Mouse (Mus musculus) right cerebral cortex, postnatal 25 days (tissue): ENCODE measurements at regions not wholly inside any gene's neighbourhood (a gene's known extent, or its start where the extent isn't known, plus 50 kb on each side); places are given as distances from the start of the nearest gene placed in this dataset.

ENCODE experiments used
- DNase-seq: peaks from one replicate; pipeline ENCODE4 v3.0.0; 2022

DNA sequence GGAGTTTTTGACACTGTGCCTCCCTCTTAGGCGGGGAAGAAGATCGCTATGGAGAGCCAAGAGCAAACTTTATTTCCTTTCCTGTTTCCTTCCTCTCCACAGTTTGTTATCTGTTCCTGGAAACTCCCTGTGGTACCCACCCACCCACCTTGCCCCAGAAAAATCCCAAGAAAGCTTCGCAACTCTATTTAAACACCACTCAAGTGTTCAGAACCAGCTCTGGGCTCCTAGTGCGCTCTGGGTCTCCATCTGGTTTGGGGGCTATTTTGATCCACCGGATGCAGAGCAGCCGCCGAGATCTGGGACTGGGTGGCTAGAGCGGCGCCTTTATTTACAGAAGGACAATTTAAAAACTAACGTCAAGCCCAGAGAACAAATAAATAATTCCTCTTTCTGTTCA is 158.6 kb downstream of the Trim29 start:
- no peak for DNase-seq

DNA sequence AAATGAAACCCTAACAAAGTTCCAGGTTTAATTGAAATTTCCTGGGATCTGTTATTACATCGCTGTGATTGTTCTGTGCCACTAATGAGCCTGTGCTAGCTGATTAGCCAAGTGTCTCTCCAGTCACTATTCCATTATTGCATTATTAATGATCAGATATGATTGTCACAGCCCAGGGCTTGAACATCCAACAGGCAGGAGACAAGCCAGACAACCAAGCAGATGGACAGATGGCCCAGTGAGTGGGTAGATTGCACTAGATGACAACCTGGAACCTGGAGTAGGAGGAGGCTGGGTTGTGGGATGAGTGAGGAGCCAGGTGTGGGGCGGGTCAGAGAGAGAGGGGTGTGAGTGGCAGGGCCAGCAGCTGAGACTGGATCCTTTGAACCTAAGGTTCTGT is 161.6 kb downstream of the Trim29 start:
- DNase-seq = no peak

DNA sequence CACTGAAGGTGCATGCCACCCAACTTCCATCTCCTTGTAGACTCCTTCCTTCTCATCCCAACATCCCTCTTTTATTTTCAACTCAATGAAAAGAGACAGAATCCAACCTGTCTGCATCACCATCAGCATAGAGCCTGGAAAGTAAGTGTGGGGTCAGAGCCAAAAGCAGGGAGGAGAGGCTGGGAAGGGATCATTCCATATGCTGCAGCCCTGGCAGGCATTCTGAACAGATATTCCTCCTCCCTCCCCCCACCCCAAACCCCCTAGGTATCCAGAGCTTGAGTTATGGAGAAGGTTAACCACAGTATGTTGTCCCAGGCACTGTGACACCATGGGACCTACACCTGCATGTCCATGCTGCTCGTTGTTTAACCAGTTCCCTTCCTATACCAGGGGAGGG is 162.5 kb downstream of the Trim29 start:
- no peak for DNase-seq

DNA sequence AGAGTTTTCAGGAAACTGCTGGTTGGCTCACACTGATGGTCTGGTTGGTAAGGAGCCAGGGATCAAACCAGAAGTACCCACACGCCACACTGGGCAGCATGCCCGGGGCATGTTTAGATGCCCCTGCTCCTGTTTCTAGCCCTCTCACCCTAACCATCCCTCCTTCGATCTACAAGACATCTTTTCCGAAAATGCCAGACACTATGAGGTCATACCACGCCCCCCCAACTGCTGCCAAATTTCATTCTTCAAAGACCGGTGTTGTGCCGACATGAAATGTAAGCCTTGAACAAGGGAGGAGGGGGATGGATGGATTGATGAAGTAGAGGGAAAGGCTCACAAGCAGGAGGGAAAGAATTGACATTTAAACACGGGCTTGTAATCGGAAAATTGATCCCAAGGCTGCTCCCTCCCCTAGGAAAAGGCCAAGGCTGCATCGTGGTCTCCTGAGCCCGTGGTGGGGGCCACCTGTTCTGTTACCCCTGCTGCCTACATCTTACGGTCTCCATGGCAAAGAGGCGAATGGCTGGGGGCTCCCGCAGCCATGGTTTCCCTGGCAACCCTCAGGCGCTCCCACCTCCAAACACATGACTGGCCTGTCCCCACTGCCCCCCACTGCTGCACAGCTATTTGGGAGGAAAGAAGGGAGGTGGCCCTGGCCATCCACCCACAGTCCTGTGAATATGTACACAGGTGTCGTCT is 163.1 kb downstream of the Trim29 start:
- peak; percentile 35 for DNase-seq

DNA sequence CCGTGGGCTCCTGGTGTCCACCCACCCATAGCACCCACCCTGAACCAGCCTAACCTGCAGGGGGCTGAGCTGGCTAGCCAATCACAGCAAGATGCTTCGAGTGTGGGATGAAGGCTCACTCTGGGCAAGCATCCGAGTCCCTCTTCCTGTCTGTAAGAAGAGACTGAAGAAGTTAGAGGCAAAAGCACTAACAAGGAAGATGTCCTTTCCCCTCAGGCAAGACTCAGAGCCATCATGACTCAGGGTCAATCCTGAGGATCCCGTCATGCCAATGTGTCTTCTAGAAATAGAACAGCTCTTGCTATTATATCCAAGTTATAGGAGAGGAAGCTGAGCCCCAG is 163.6 kb downstream of the Trim29 start:
- no peak for DNase-seq

DNA sequence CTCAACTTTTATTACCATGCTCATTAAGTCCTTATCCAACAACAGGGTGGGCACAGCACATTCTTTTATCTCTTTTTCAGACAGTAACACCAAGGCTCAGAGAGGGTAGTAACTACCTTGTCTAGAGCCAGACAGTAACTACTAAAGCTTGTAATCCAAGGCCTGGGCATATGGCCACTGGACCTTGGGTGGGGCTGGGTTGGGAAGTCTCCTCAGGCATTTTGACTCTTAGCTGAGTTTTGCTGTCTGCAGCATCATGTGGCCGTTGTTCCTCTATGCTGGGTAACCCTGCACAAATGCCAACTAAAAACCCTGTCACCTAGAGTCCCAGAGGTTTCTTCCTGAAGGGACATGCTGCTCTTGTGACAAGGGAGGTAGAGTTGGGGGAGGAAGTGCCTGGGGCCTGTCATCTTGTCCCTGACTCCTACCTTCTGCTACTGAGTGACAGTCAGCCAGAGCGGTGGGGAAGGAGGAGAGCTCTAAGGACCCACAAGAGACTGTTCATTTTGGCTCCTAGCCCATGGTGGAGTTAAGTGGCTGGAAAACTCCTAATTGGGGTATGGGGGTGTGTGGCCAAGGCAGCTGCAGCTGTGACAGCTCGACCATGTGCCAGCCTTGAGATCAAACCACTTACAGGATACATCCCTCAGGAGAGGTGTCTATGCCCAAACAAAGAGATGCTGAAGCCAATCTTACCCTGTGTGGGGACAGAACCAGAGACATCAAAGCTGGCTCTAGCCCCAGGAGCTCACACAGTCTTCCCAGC is 170.4 kb downstream of the Trim29 start:
- no peak for DNase-seq

DNA sequence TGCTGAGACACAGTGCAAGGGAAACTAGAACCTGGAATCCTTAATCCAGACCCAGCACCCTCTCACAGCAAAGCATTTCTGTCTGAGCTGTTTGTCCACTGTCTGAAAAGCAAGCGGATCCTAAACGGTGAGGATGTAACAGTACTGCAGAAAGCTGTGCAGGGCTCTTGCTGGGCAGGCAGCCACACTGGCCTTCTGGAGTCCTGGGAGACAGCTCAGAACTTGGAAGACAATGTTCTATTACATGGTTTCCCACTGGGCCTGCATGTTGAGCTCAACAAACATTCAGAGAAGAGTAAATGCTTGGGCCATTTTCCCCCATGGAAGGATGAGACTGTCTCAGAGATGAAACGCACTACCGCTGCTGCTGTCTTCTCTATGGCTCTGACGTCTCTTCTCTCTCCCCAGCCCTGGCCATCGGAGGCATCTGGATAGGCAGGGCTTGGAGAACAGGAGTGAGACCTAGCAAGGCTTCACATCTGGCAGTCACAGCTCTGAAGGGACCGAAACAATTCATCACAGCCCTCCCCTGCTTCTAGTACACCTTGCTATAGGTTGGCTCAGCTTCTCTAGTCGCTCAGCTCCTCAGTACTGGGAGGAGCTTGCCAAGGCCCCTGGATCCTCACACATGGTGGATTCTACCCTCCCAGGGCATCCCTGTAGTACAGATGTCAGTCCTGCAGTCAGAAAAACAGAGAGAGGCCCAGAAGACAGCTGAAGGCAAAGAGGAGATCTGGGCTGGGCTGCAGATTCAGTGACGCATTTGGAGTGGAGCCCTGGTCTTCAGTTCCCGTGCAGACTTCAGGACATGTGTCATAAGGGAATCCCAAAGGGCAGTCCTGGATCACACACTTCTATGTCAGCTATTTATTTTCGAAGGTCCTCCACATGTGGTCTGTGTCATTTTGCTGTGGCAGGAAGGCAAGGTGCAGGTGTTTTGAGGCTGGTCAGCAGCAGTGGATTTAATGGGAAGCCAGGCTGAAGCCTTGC is 171.7 kb downstream of the Trim29 start:
- peak; percentile 47 for DNase-seq

DNA sequence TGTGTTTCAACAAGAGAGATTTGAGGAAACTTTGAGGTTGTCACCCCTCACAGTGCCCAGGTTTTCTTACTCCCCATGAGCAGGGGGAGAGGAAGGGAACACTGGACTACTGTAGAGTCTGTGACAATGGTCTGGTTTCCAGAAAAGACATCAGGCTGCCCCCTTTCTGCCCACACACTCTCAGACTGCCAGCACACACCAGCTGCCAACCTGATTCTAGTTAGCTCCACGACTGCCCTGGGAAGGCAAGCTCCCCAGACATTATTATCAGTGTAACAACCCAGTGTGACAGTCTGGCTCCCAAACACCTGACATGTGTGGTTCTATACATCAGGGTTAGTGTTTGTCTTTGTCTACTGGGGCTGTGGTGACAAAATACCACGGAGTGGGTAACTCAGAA is 172.5 kb downstream of the Trim29 start:
- DNase-seq = no peak

DNA sequence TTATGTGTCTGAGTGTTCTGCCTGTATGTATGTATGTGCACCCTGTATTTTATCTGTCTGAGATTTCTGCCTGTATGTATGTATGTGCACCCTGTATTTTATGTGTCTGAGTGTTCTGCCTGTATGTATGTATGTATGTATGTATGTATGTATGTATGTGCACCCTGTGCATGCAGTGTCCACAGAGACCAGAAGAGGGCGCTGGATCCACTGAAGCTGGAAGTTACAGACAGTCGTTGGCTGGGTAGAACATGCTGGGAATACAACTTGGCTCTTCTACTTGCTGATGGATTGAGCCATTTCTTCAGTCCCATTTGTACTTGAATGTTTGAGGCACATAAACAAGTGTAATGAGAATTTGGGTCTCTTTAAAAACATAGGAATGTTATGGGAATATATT is 173.3 kb downstream of the Trim29 start:
- no peak for DNase-seq

DNA sequence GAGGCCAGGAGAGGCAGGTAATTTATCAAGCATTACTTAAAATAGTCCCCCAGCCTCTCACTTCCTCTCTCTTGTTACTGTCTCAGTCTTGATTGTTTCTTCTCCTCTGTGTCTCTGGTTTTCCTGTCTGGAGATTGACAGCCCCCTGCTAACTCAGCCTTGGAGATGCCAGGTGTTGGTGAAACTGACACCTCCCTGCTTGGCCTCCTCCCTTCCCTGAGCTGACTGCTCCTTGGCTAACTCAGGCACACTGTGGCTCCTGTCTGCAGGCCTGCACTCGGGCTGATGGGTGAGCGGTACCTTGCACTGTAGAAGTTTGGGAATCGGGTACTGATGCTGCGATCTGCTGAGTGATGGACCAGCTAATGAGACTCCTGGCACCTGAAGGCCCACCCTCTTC is 176.1 kb downstream of the Trim29 start:
- DNase-seq = no peak

DNA sequence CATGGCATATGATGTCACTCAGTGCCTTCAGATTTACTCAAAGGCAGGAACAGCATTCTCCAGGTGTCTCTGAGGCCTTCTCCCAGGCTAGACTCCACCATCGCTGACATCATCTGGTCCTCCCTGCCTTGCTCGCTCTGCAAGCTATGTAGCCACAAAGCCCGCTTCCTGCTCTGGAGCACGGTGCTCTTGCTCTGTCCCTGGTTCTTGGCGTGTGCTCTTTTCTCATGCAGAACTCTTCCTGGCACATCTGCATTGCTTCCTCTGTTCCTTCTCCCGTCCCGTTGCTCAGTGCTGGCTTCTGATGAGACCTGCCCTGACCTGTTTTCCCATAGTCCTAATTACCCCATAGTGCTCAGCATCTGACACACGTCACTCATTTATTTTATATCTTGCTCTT is 178.6 kb downstream of the Trim29 start:
- no peak for DNase-seq

DNA sequence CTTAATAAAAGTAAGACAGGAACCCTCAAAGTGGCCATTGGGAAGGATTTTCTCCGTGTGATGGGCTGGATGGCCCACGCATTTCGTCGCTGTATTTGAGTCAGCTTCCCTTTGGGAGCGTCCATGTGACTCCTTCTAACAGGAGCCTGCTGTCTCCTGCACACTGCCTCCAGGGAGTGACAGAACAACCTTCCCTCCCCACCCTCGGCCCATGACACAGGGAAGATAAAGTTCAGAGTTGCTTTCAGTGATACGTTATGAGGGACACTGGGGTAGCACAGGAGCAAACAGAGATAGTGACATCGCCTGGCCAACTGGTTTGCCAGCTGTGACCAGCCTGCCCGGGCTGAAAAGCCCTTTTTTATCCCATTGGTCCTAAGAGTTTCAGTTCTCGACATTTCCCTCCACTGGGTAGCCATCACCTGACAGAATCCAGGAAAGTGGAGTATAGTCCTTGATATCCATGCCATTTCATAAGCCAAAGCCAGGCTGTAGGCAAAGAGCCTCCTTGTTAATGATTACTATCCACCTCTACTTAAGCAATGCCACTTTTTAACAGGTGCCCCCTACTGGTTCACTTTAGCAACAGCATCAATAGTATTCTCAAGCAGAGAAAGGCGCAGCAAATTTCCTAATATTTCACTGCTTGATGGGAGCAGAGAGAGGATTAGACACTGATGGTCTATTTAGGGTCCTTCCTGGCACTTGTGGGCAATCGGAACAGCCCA is 180.5 kb downstream of the Trim29 start:
- no peak for DNase-seq

DNA sequence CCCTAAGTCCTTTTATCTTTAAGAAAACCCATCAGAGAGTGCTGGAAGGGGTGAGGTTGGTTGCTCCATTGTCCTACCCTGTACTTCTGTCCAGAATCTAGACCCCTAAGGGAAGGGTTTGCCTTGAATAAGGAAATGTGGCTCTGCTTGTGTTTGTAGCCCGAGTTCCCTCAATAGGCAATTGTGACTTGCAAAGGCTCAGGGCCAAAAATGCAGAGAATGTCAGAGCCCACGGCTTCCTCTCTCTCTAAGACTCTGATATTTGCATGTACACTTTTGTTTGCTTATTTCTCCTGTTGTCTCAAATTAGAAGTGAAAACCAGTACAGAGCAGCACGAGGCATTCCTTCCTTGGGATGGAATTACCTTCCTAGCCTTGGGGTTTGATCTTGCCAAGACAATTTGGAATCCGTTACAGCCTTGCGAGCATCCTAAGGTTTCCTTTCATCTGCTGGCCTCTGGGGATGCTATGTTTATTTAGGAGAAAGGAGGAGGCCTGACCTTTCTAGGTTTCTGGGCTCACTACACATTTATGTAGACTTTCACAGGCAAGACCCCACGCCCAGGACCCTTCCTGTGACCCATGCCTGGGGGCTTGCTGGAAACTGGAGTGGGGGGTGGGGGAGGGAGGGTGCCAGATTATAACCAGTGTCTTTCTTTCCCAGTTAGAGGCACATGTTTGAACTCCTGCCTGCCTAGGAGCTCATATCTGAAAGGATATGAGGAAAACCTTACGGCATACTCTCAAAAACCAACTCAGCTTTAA is 181.8 kb downstream of the Trim29 start:
- no peak for DNase-seq

DNA sequence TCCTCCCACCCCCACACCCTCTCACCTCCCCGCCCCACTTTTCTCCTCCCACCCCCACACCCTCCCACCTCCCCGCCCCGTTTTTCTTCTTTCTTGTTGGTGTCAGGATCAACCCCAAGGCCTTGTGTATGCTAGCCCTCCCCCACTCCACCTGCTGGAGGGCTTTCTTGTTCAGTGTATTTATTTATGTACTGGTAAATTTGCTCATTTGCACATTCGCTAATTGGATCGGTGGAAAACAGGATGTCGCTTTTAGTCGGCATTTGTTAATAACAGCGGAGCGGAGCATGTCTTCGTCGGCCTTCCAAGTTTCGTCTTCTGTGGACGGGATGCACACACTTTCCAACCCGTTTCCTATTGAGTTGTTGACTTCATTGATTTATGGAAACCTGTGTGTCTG is 187.9 kb downstream of the Trim29 start:
- DNase-seq = no peak

DNA sequence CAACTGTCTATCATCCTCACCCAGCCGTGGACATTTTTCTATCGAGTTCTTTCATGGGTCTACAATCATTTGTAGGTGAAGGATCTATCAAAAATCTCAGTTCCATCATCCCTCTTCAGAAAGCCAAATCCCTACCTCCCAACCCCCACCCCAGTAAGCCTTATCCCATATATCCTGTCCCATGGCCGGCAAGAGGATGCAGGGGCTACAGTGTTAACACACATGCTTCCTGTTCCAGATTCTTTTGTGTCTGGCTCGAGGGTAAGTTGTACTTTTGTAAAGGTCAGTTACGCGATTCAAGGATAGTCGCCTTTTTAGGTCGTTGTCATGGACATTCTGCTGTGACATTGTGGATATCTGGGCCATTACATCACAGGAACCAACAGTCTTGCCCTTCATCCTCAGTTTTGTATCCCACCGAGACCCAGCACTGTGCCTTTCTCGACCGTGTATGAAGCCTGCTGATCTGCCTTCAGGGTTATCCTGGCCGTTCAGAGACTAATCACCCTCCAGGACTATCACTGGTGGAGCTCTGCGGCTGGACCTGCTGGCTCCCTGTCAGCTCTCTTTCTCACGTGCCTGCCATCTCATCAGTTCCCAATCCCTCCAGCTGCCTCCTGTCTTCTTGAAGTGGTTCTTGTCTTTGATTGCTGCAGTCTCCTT is 193.8 kb downstream of the Trim29 start:
- DNase-seq = no peak

DNA sequence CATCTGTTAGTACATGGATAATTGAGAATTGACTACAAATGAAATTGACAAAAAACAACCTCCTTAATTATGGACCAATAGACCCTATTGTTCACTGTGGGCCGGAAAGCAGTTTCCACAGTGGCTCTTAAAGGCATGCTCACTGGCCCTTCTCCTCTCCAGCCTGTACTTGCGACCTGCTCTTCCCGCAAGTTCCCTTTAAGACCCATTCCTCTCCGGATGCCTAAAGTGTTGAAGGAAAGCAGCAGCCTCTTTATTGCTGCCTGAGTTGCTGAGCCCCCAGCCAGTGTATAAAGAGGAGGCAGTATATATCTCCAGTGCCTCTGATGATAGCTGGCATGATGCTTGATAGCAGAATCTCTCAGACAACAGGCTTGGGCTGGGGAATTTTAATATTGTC is 195.2 kb downstream of the Trim29 start:
- no peak for DNase-seq

DNA sequence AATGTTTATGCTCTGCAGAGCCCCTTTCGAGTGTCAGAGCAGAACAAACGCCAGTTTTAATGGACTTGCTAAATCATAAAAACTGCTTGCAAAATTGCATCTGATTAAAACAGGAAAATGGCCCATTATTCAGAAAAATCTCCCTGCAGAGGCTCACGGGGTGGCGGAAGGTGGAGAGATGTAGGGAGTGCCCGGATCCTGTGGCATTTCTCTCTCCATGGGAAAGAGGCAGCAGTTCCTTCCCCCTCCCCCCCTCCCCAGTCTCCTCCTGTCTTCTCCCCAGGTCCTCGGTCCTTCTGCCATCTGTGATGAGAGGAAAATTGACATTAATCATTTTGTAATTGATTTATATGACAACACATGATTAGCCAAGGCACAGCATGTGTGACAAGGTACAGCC is 195.6 kb downstream of the Trim29 start:
- DNase-seq = no peak

DNA sequence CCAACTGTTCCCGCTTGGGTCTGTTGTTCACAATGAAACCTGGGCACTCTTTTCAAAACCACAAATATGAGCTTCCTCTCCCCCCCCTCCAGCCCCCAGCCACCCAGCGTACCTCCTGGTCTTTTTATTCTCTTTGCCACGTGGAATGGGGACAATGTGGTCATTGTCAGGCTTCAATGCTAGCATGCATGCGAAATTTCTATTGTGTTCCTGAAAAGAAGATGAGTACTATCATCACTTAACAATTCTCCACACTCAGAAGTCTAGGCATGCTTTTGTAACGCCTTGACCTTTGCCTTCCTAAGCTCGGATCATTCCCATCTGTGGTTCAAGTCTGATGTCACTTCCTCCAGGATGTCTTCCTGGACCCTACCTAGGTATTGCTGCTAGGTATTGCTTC is 202.2 kb downstream of the Trim29 start:
- DNase-seq = no peak

DNA sequence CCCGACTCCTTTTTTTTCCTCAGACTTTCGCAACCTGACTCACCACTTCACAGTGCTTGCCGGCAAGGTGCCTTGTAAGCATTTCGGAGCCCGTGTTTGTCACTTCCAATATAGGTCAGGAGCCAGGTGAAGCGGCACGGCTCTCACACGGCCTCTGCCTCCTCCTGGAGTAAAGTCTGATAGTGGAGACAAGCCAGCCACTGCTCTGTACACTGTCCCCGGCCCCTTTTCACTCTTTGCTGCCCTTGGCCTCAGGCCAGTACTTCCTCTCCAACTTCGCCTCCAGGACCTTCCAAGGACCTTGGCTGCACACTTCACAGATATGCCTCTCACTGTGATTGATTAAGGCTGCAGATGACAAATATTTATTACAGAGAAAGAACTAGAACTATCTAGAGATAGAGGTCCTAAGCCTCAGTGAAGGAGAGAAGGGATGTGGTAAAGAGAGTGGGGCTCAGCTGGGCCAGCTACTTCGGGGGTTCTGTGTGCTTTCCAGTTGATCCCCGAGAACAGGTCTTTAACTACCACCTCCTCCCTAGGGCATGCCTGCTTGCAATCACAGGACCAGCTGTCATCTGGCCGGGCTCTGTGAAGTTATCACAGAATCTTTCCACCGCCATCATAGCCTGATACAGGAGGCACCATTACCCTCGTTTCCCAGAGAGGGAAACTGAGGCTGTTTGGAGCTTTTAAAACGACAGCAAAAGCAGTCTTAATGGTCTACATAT is 204.2 kb downstream of the Trim29 start:
- no peak for DNase-seq

DNA sequence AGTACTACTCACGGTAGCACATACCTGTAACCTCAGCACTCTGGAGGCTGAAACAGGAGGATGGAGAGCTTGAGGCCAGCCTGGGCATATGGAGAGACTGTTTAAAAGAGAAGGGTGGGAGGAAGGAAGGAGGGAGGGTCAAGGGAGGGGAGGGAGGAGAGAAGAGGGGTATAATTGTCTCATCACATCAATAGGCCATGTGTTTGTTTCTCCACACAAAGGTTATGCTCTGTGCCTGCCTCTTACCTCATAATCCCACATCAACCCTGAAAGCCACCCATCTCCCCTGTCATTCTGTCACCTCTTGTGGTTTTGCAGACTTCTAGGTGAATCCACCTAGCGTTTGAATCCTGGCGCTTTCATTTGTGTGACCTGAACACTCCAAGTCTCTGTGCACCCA is 210.3 kb downstream of the Trim29 start:
- no peak for DNase-seq
